Mouse (Mus musculus) urinary bladder, adult 2 months (tissue): ENCODE measurements around the gene Prrx1. TPM values are rescaled to one million over a fixed set of nuclear protein-coding genes. Genes with fewer than 3 reads are reported as not detected.

Experiments used
- DNase-seq: peaks from one replicate; pipeline ENCODE4 v3.0.0; 2022; ENCODE audit warnings: low spot score
- polyA plus RNA-seq: library from polyadenylated mRNA; depleted of rRNA; stranded (reverse); fragments of >200 nt; gene quantifications from 2 replicates; pipeline ENCODE4 v1.2.3, GENCODE M21; 2012; rRNA removed

Gene Prrx1
- polyA plus RNA-seq, 1 experiment, result 10.2 TPM

DNA sequence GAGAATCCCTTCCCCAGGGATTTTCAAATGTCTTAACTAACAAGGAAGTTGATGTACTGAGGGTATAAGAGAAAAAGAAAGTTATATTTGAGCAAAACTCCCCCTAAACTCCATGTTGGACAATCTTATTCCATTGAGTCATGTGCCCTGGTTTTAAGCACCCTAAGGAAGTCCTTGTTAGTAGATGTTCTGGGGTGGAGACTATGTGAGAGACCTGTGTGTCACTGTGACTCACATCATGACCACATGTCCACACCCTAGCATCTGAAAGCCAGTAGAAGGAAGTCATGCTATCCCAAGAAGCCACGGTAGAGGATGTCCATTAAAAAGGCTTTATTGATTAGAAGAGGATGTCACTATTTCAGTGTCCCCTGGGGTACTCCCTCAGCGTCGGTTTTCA, 40.4 kb downstream of the Prrx1 start:
- no peak for DNase-seq

DNA sequence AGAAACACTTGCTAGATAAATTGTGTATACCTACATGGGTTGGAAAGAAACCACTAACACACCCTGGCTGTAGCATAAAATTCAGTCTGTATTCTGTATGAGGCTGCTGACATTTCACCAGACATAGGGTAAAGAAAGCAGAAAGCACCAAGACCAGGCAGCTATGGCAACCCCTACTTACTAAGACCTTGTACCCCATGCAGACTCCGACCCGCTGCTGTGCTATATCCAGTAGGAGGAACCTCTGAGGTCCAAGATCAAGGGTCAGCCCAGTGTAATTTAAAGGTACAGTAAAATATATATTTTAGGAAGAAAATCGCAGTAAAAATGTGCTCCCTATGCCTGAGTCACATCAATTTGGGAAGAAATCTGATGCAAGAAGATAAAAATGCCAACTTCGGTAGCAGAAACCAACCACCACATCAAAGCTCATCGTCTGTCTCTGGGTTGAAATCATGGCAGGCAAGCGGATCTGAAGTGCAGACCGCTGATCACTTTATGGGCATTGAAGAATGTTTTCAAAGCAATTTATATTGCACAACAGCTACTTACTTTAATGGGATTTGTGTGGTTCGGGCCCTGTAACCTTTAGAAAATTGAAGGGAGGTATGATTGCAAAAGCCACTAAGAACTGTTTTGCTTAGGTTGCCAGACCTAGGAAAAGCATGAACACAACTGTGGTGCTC, 46.5 kb downstream of the Prrx1 start:
- DNase-seq, result no peak

DNA sequence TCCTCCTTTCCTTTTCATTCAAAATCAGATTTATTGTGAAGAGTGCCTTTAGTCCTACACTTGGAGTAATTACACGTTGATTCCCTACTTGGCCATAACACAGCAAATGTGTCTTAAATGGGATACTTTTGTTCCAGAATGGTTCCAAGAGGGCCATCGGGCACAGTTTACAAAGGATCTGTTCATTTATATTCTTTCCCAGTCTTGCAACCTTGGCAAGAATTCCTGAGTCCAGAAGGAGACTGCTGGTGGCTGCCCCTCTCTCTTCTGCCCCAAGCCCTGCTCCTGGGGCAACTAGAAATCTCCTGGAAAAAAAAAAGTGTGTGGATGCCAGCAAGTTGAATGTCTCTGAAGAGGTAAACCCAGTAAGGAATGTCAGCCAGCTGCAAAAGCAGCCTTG, 56.2 kb downstream of the Prrx1 start:
- DNase-seq, result no peak

DNA sequence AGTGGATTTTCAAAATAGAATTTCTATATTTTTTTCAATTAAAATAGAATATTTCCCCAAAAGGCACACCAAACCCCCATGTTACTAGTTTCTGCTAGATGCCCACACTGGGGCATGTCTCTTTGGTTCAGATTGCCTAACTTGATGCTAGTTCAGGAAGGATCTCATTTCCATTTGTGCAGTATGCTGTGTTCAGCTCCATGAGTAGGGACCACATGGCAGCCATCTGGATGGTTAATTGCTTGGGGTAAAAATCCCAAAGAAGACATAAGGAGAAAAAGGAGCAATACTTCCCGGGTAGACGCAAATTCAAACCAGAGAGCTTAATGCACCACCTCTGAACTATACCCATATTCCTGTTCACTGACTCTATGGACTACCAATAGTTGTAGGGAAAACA, 57.6 kb downstream of the Prrx1 start:
- no peak for DNase-seq

DNA sequence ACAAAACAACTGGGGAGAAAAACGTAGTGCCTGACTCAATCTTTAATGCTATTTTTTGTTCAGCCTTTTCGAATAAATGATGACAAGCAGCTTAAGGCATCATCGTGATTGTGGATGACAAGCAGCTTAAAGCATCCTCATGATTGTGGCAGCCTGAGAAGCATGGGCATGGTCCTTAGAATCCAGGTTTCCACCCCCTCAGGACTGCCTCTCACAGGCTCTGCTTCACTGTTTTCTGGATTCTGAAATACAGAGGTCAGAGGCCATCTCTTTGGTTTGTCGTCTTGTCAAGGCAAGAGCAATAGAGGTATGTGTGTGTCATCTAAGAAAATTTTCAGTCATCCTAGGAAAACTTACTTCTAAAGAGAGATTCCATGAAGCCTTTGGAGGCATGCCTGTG, 60.7 kb downstream of the Prrx1 start:
- no peak for DNase-seq

DNA sequence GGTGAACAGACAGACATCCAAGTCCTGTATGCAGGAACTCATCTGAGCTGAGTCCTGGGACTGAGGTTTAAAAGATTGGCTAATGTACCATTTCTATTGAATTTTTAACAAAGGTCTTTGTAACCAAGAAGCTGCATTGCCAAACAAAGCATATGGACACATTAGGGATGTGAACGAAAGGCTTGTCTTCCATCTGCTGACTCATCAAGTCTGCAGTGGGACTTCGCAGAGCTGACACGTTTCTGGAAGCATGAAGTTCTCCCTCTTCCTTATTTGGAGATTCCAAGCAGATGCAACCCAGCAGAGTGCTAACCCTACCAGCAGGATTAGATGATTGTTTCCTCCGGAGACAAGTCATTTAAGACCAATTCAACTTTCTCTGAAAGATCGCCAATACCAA, 61.2 kb downstream of the Prrx1 start:
- no peak for DNase-seq

DNA sequence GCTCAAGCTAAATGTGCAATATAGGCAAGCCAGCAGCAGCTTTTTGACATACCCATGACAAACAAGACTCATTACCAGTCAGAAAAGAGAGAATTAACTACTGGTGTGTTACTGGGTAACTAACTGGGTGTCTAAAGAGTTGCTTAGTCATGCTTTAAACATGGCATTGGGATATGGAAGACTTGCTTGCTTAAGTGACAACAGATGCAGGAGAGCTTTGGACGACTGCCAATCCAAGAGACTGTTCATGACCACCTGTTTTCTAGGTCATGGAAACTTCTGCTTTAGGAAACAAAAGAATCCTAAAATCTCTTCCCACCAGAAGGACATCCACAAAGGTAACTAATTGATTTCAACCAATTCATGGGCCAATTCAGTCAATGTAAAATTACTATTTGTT, 61.7 kb downstream of the Prrx1 start:
- no peak for DNase-seq

DNA sequence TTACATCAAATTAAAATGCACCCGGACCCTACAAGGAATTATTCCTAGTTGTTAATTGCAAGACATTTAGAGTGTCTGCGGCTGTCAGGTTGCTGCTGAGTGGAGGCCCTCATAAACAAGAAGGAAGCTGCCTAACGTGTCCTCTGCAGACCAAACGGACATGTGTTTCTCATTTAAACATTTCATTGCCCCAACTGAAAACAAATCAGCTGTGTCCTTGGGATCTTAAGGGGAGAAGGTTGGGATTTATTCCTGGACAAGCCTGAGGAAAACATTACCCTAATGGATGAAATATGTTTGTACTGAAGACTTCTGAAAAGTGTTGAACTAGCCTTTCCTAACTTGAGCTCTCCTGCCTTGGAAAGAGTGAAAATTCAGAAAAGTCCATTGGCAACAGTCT, 74.6 kb downstream of the Prrx1 start:
- no peak for DNase-seq

DNA sequence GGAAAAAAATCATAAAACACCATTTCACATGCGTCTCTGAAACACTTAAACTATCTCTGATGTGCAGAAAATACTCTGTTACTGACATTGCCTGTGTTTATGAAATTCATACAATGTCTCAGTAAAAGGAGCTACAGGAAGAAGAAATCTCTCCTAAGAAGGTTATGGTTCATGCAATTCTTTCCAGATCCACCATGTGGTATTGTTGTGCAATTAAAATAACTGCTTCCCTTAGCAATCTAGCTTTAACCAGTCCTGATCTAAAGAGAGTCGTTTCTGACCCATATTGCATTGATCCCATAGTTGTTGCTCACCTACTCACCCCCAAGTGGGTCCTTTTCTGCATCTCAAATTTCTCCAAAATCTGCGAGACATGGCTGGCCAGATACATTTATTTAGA, 82.3 kb downstream of the Prrx1 start:
- no peak for DNase-seq

DNA sequence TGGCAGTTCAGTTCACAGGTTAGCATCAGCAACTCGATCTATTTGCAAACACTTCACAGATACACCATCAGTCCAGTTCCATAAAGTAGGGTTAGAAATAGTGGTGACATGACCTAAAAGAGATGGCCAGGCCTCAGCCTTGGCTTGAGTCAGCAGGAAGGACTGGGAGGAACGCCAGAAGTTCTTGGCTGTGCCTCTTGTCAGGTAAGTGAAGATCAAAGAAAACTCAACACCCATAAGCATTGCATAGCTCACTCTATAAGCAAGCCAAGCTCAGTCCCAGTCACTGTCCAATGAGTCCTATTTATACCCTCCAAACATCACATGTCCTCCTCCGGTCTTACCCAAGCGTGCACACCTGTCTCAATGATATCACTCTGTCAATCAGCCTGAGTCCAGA, 87.2 kb downstream of the Prrx1 start:
- DNase-seq, result no peak

DNA sequence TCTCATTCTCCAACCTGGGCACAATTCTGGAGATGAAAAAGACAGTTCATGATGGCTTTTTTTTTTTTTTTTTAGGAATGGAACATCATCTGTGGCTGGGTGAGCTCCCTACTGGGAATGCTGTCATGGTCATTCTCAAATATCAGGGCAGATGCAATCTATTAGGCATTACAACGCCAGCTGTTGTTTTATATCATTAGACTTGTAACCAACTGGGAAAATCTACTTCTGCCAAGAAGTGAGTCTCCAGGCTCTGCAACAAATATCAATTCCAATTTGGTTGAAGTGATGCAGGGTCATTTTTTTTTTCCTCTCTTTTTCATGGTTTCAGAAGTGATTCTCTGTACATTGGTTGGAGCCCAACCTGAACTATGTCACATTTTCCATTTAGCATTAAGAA, 91.7 kb downstream of the Prrx1 start:
- no peak for DNase-seq

DNA sequence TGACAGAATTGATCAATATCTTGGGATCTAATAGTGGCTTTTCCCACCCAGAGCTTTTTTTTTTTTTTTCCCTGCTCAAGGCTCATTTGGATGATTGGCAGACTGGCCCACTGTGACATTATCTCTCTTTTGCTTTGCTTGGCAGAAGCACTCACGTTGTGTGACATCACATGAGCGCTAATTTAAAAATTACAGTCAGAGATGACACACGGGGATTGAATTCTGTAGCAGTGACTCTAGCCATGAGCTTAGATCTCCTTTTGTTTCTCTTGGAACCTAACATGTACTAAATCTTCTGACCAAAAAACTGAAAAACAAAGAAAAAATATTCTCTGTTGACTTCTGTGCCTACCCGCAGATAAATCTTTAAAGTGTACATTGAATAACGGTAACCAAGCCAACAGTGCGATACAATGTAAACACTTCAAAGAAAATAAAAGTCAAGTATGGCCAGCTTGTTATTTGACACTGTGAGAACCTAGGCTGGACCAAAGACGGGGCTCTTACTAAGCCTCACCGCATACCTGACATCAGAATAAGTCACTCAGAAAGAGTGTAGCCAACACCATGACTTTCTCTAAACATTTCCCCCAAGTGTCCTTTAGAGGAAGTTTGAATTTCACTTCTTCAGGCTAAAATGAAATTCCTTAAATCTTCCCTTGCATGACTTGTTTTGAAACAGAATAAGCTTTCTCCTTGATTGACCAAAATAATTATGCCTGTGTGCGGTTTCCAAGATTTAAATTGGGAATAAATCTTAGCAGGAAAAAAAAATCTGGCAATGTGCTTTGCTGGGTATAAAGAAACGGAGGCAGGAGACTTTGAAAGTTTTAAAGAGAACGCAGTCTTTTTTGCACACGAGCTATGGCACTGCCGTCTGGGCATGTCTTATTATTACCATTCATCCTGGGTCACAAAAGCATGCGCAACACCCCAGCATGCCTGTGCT, 104.3 kb downstream of the Prrx1 start:
- no peak for DNase-seq

DNA sequence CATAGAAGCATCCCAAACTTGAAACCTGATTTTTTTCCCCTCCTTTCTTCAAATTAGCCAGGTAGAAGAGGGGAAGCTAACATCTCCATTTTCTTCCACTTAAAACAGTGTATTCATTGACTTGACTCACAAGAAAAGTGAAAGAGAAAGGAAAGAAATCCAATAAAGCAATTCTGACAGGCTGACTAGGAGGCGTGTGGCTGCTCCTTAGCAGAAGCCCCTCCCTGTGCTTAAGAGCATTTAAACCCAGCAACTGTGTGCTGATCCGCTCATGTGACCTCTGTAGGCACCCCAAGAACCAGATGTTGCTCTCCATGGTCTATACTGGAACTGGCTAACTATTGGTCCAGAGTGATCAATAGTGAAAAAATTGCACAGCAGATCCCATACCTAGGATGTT, 114.7 kb downstream of the Prrx1 start:
- no peak for DNase-seq

DNA sequence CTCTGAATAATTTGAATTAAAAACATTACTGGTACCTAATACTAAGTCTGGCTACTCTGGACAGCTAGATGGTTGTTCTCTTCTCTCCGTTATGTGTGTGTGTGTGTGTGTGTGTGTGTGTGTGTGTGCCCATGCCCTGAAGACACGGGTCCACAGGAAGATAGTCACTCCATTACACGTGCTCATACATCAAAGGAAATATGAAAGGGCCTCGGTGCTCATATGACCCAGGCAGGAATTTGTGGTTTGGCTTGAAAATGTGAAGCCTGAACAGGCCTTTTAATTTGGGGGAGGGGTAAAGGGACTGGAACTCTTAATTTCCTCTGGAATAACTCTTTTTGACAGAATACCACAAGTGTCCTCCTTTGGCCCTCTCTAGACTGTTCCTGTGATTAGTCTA, 115.5 kb downstream of the Prrx1 start:
- DNase-seq, result no peak

Other genes with a start within 250 kb of the Prrx1 start
- gene Mroh9, start 228.0 kb downstream of the Prrx1 start, polyA plus RNA-seq, result not detected in 2 replicates
- 8.4 and 9.2 TPM in 2 replicates for gene Gorab, start 90.0 kb upstream of the Prrx1 start, polyA plus RNA-seq